ENCODE assay signal across 30 mouse cellular contexts in the genomic region with DNA sequence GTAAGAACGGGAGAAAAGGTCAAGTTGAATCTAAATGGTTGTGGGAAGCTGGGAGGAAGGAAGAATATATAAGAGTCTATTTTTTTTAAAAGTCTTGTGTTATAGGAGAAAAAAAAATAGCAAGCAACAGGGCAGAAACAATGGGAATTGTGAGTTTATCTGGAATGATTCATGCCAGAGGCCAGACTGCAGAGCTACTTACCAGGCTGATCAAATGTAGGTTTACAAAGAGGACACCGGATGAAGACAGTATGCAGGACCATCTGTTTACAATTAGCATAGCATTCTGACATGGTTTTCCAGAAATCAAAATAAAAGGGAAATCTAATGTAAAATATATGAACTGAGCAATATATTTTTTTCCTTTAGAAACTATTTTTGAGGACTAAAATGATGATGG. TPM values are rescaled to one million over a fixed set of nuclear protein-coding genes. Genes with fewer than 3 reads are reported as not detected.
DNase-seq lines count a peak whose midpoint lies in the region; ATAC-seq lines count a peak whose summit lies in the region.
"Had no signal": no experiment of that assay in that cellular context is flagged by ENCODE, and none has a peak within 500 bp of the region (broad histone marks: within the 10 kb centered on the region; RNA-seq: fewer than 3 reads in every experiment).

No protein-coding gene starts in this region.

- H3K4me1 ChIP-seq in midbrain, embryonic 11.5 days (ENCODE audit: control insufficient read depth, insufficient read depth, low read length): no peaks in the 10 kb centered on the region
- no peaks in the 10 kb centered on the region for H3K4me1 ChIP-seq in midbrain, embryonic 15.5 days
- no peaks in the 10 kb centered on the region; the same call in 1 of the 2 replicates for H3K4me1 ChIP-seq in embryonic facial prominence, embryonic 14.5 days (ENCODE audit: control insufficient read depth, insufficient read depth, low read length)
- H3K4me1 ChIP-seq: forebrain, embryonic 12.5 days; heart, embryonic 10.5 days had no signal

- DNase-seq in embryo, embryonic 10.5 days (ENCODE audit: low spot score): peak; percentile 10
- no peak for DNase-seq in embryo, embryonic 10 days (ENCODE audit: low spot score)
- peak; percentile 75 for DNase-seq in midbrain, embryonic 11.5 days (ENCODE audit: low spot score, missing footprints)
- DNase-seq in embryonic facial prominence, embryonic 14.5 days (ENCODE audit: low spot score): peak; percentile 56
- DNase-seq in kidney, adult 9 months: no peak
- DNase-seq: adrenal gland, adult 2 months; adrenal gland, postnatal 14 days; B cell, adult 2 months; cerebellum, adult 11 months; cerebellum, adult 2 months; cerebellum, adult 9-11 months; cerebellum, postnatal 25 days; gastrocnemius, postnatal 10 days; gastrocnemius, postnatal 36 days; heart, adult 2 months; heart, postnatal 14 days; heart, postnatal 4 days had no signal

- no peaks in the 10 kb centered on the region for H3K27me3 ChIP-seq in midbrain, embryonic 11.5 days (ENCODE audit: control insufficient read depth, insufficient read depth, low read length)
- no peaks in the 10 kb centered on the region for H3K27me3 ChIP-seq in midbrain, embryonic 15.5 days (replicated peaks)
- no peaks in the 10 kb centered on the region for H3K27me3 ChIP-seq in embryonic facial prominence, embryonic 14.5 days (replicated peaks; ENCODE audit: control insufficient read depth, insufficient read depth, low read length)
- H3K27me3 ChIP-seq: CH12.LX; embryonic facial prominence, embryonic 12.5 days; forebrain, embryonic 12.5 days; heart, embryonic 13.5 days had no signal

- H3K9ac ChIP-seq in midbrain, embryonic 11.5 days (ENCODE audit: low read length): no peak overlapping the region
- no peak overlapping the region for H3K9ac ChIP-seq in midbrain, embryonic 15.5 days
- no peak overlapping the region for H3K9ac ChIP-seq in embryonic facial prominence, embryonic 14.5 days (ENCODE audit: low read depth, low read length)
- H3K9ac ChIP-seq: embryonic facial prominence, embryonic 12.5 days; forebrain, embryonic 12.5 days; heart, embryonic 13.5 days; hindbrain, embryonic 14.5 days had no signal

- H3K4me2 ChIP-seq in midbrain, embryonic 11.5 days: no peak overlapping the region
- H3K4me2 ChIP-seq in midbrain, embryonic 15.5 days: no peak overlapping the region
- H3K4me2 ChIP-seq in embryonic facial prominence, embryonic 14.5 days (ENCODE audit: low read depth, low read length): no peak overlapping the region
- H3K4me2 ChIP-seq: embryonic facial prominence, embryonic 12.5 days; forebrain, embryonic 12.5 days; heart, embryonic 13.5 days; hindbrain, embryonic 14.5 days had no signal

- ATAC-seq in midbrain, embryonic 11.5 days (ENCODE audit: low FRiP score): no peak
- no peak for ATAC-seq in midbrain, embryonic 15.5 days (replicated peaks)
- no peak for ATAC-seq in embryonic facial prominence, embryonic 14.5 days (ENCODE audit: low read depth)
- ATAC-seq: forebrain, embryonic 16.5 days; hindbrain, postnatal 0 days; inflammation-experienced regulatory T-cells, adult 6 months; intestine, embryonic 16.5 days had no signal

- H3K4me3 ChIP-seq in midbrain, embryonic 11.5 days (ENCODE audit: low read depth, low read length): no peak overlapping the region
- H3K4me3 ChIP-seq in midbrain, embryonic 15.5 days: no peak overlapping the region
- no peak overlapping the region for H3K4me3 ChIP-seq in embryonic facial prominence, embryonic 14.5 days (ENCODE audit: low read depth, low read length)
- H3K4me3 ChIP-seq: embryonic facial prominence, embryonic 12.5 days; erythroblast, embryonic 14.5 days; forebrain, embryonic 12.5 days; heart, adult 2 months; heart, embryonic 10.5 days; heart, embryonic 13.5 days had no signal

- H3K36me3 ChIP-seq in midbrain, embryonic 11.5 days (ENCODE audit: control insufficient read depth, insufficient read depth, low read length): no peaks in the 10 kb centered on the region
- no peaks in the 10 kb centered on the region for H3K36me3 ChIP-seq in midbrain, embryonic 15.5 days (replicated peaks)
- no peaks in the 10 kb centered on the region for H3K36me3 ChIP-seq in embryonic facial prominence, embryonic 14.5 days (ENCODE audit: control insufficient read depth, insufficient read depth, low read length)
- H3K36me3 ChIP-seq: embryonic facial prominence, embryonic 12.5 days; forebrain, embryonic 12.5 days; G1E; heart, embryonic 10.5 days; heart, embryonic 13.5 days had no signal

- H3K9me3 ChIP-seq in midbrain, embryonic 11.5 days (ENCODE audit: control insufficient read depth, low read length): no peaks in the 10 kb centered on the region
- H3K9me3 ChIP-seq in midbrain, embryonic 15.5 days: no peaks in the 10 kb centered on the region
- no peaks in the 10 kb centered on the region for H3K9me3 ChIP-seq in embryonic facial prominence, embryonic 14.5 days (ENCODE audit: control insufficient read depth, low read length)
- H3K9me3 ChIP-seq: embryonic facial prominence, embryonic 12.5 days; forebrain, embryonic 12.5 days; heart, embryonic 10.5 days; heart, embryonic 13.5 days had no signal

- 61% methylated on average over 2 of the region's 2 CpGs for whole genome bisulfite sequencing in midbrain, embryonic 11.5 days
- WGBS in midbrain, embryonic 15.5 days: 42% methylated on average over 2 of the region's 2 CpGs
- 39% methylated on average over 2 of the region's 2 CpGs for WGBS in embryonic facial prominence, embryonic 14.5 days

- H3K27ac ChIP-seq in midbrain, embryonic 11.5 days (ENCODE audit: low read depth, low read length): no peak overlapping the region
- no peak overlapping the region for H3K27ac ChIP-seq in midbrain, embryonic 15.5 days
- H3K27ac ChIP-seq in embryonic facial prominence, embryonic 14.5 days (replicated peaks; ENCODE audit: low read depth, low read length): no peak overlapping the region; the same call in 1 of the 2 replicates
- H3K27ac ChIP-seq: forebrain, embryonic 12.5 days; heart, adult 2 months; heart, embryonic 10.5 days; heart, embryonic 13.5 days; hindbrain, embryonic 14.5 days; hindbrain, postnatal 0 days had no signal

RNA-seq across cellular contexts. Expression of gene Parp8, which starts 31.1 kb away (rescaled TPM):
- polyA plus RNA-seq in midbrain, embryonic 11.5 days (2014; fragmentation: Nextera tagmentation; extraction: Ambion mirVana): 13.3 and 15.1 TPM in 2 replicates
- polyA plus RNA-seq in midbrain, embryonic 15.5 days (2015; fragmentation: Nextera tagmentation; extraction: Ambion mirVana): 29.5 and 32.2 TPM in 2 replicates
- polyA plus RNA-seq in embryonic facial prominence, embryonic 14.5 days (2014; fragmentation: Nextera tagmentation; extraction: Ambion mirVana): 19.8 and 21.9 TPM in 2 replicates
- polyA plus RNA-seq: G1E had no signal

Comparison
In these comparisons a context has a peak if more than half of its experiments do, and no peak if none do; other contexts are left out.
1. DNase-seq: peak in embryo, embryonic 10.5 days (single experiment), midbrain, embryonic 11.5 days (single experiment) and embryonic facial prominence, embryonic 14.5 days (single experiment); none in embryo, embryonic 10 days (single experiment) and kidney, adult 9 months (single experiment).